Mouse (Mus musculus) CD4-positive, CD25-positive, alpha-beta regulatory T cell (primary cell): ENCODE data around the gene Npy1r. TPM values are rescaled to one million over a fixed set of nuclear protein-coding genes. Genes with fewer than 3 reads are reported as not detected.

Experiments used
- polyA plus RNA-seq: library from polyadenylated mRNA; unstranded; fragments of 100-300 nt; shearing (Covaris generic); gene quantifications from one replicate; pipeline ENCODE4 v1.2.1, GENCODE M21; 2017

Gene Npy1r
- not detected for polyA plus RNA-seq

GRCm38 (mm10) chr8:66696970-66697843 lies at the start of gene Npy1r:
Npy1r (plus strand) TSS chr8:66697192.

GRCm38 (mm10) chr8:66687511-66688329 lies 9.3 kb upstream of the Npy1r start, which contains the start of gene Npy5r:
Npy5r (minus strand) TSS chr8:66688128.

Other genes starting within 250 kb of the Npy1r start
- gene Tma16, start 210.7 kb upstream of the Npy1r start, polyA plus RNA-seq = 11.6 TPM
- gene Tktl2, start 185.4 kb upstream of the Npy1r start, polyA plus RNA-seq = not detected
- not detected for gene Npy5r, start 9.1 kb upstream of the Npy1r start, polyA plus RNA-seq
- 3.9 TPM for gene Naf1, start 163.0 kb downstream of the Npy1r start, polyA plus RNA-seq